Mouse (Mus musculus) forebrain, embryonic 15.5 days (tissue): ENCODE data around the gene Insr. TPM values are rescaled to one million over a fixed set of nuclear protein-coding genes. Genes with fewer than 3 reads are reported as not detected.

Experiments used
- ATAC-seq: fragments of 200-750 bp; cut with Nextera tagmentation; replicated peaks from 2 replicates; pipeline ENCODE4 v1.8.0; 2017; ENCODE audit warnings: mild to moderate bottlenecking, moderate TSS enrichment, moderate library complexity
- H3K27ac ChIP-seq: fragments of 300-500 bp; sonication (generic); replicated peaks from 2 replicates; pipeline ENCODE4 v1.5.1; 2015; ENCODE audit warnings: mild to moderate bottlenecking, inconsistent platforms
- H3K27me3 ChIP-seq: fragments of 300-500 bp; sonication (generic); 2 replicates; pipeline ENCODE4 v1.6.1; 2015; ENCODE audit warnings: inconsistent platforms
- H3K36me3 ChIP-seq: fragments of 300-500 bp; sonication (generic); 2 replicates; pipeline ENCODE4 v1.6.1; 2015; ENCODE audit warnings: mild to moderate bottlenecking, inconsistent platforms
- H3K4me1 ChIP-seq: fragments of 300-500 bp; sonication (generic); 2 replicates; pipeline ENCODE4 v1.6.1; 2015; ENCODE audit warnings: inconsistent platforms
- H3K4me2 ChIP-seq: fragments of 300-500 bp; sonication (generic); replicated peaks from 2 replicates; pipeline ENCODE4 v1.6.1; 2015; ENCODE audit warnings: mild to moderate bottlenecking, inconsistent platforms
- H3K4me3 ChIP-seq: fragments of 300-500 bp; sonication (generic); 2 replicates; pipeline ENCODE4 v1.5.1; 2015; ENCODE audit warnings: mild to moderate bottlenecking, inconsistent platforms
- H3K9ac ChIP-seq: fragments of 300-500 bp; sonication (generic); replicated peaks from 2 replicates; pipeline ENCODE4 v1.6.1; 2015; ENCODE audit warnings: mild to moderate bottlenecking, inconsistent platforms
- H3K9me3 ChIP-seq: fragments of 300-500 bp; sonication (generic); 2 replicates; pipeline ENCODE4 v1.6.1; 2016; ENCODE audit warnings: inconsistent platforms
- WGBS: fragments of 180-500 bp; shearing (Covaris S2); methylation state at CpG from one replicate; pipeline ENCODE4 v1.1.7; 2015; ENCODE audit warnings: mixed read lengths; 5-methylcytosine and 5-hydroxymethylcytosine counted together
- polyA plus RNA-seq: library from polyadenylated mRNA; unstranded; fragments of >200 nt; fragmentation: Nextera tagmentation; extraction: Ambion mirVana; gene quantifications from 2 replicates; pipeline ENCODE4 v1.2.1, GENCODE M21; 2015

Insr gene
- polyA plus RNA-seq, 1 experiment from 2014 or later = 63.2 TPM

DNA sequence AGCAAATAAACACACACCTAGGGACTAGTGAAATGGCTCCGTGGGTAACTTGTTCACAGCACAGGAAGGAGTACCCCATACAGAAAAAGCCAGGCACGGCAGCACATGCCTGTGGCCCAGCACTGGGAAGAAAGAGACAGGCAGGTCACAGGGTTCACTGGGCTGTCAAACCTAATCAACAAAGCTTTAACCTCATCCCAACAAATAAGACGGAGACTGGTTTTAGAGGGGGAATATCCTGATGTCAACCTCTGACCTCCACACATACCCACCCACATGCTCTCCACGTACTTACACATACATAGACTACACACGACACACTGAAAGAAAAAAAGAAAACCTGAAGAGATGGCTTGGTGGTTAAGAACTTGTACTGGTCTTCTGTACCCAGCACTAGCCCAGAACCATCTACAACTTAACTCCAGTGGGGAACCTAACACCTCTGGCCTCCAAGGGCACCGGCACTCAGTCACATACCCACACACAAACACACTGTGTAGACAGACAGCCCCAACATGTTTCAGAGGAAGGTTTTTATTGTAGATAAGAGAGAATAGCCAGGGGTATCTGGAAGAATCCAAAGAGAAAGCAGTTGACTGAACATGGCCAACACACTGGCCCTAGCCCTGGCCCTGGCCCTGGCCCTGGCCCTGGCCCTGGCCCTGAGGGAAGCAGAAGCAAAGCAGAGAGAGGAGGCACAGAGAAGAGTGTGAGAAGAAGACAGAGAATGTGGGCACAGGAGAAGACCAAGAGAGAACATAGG is 12.6 kb downstream of the Insr start:
- Histone ChIP-seq H3K4me1 (no peaks in the 10 kb centered on the region), H3K27me3 (no peaks in the 10 kb centered on the region), H3K9me3 (no peaks in the 10 kb centered on the region), H3K9ac (no peak overlapping the region), H3K27ac (no peak overlapping the region), H3K4me2 (no peak overlapping the region), H3K4me3 (no peak overlapping the region), H3K36me3 (peaks cover 6% of the 10 kb centered on the region; the same call in 1 of the 2 replicates)
- no peak; the same call in 1 of the 2 replicates for ATAC-seq
- WGBS = 87% methylated on average over 6 of the region's 6 CpGs

DNA sequence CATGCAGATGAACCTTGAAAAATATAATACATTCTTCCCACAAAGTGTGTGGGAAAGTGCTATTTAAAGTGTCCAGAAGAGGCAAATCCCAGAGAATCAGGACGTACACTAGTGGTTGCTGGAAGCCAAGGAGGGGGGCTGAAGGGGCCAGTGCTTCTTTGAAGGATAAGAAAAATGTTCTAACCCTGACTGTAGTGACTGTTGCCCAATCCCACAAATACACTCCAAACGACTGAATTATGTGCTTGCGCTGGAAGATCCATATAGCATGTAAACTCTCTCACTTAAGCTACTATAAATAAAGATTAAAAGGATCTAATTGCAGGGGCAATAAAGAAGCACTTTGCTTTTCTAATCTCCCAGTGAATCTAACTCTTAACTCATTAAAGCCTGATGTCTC is 14.2 kb downstream of the Insr start:
- Histone ChIP-seq H3K9ac (no peak overlapping the region), H3K36me3 (peaks cover 6% of the 10 kb centered on the region; the same call in 1 of the 2 replicates), H3K4me2 (no peak overlapping the region), H3K27ac (no peak overlapping the region), H3K4me3 (no peak overlapping the region), H3K9me3 (no peaks in the 10 kb centered on the region), H3K27me3 (no peaks in the 10 kb centered on the region), H3K4me1 (peaks cover 12% of the 10 kb centered on the region)
- no peak for ATAC-seq
- 65% methylated on average over 3 of the region's 3 CpGs for WGBS

DNA sequence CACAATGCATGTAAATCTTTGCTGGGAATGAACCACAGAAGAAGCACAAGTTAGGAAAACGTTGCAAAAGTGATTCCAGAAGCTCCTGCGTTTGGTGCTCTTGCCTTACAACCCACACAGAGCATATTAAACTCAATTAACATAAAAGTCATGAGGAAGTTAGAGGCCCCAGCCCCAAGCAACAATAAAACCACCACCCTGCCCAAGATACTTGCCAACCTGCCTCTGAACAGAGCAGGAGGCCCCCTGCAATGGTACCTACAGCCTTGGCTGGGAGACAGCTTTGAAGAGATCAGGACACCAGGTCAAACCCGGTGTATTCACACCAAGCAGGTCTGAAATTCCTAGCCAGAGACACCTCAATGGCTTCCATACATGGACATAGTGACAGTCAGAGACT is 16.6 kb downstream of the Insr start:
- Histone ChIP-seq H3K4me1 (peaks cover 15% of the 10 kb centered on the region), H3K9me3 (no peaks in the 10 kb centered on the region), H3K27ac (no peak overlapping the region), H3K4me2 (no peak overlapping the region), H3K4me3 (no peak overlapping the region), H3K36me3 (peaks cover 19% of the 10 kb centered on the region), H3K9ac (no peak overlapping the region), H3K27me3 (no peaks in the 10 kb centered on the region)
- no peak for ATAC-seq
- WGBS = 94% methylated on average over 3 of the region's 3 CpGs

DNA sequence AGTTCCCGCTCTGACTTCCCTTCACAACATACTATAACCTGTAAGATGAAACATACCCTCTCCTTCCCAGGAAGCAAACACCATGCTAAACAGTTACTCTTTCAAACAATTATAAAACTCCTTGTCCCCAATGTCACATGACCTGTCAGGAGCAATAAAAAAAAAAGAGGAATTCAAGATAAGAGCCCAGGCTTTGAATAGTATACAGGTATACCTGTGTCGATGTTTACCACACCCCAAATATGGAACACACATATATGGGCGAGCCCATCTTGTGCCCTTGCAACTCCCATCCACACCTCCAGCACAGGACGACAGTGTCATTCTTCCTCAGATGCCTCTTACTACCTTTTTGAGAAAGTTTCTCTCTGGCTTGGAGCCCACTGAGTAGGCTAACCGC is 18.3 kb downstream of the Insr start:
- 96% methylated on average over 5 of the region's 5 CpGs for WGBS
- no peak for ATAC-seq
- peaks cover 15% of the 10 kb centered on the region for H3K4me1 ChIP-seq
- no peak overlapping the region for H3K27ac ChIP-seq
- no peaks in the 10 kb centered on the region for H3K9me3 ChIP-seq
- no peak overlapping the region for H3K4me2 ChIP-seq
- H3K27me3 ChIP-seq = no peaks in the 10 kb centered on the region
- H3K9ac ChIP-seq = no peak overlapping the region
- H3K36me3 ChIP-seq = peaks cover 28% of the 10 kb centered on the region
- H3K4me3 ChIP-seq = no peak overlapping the region

DNA sequence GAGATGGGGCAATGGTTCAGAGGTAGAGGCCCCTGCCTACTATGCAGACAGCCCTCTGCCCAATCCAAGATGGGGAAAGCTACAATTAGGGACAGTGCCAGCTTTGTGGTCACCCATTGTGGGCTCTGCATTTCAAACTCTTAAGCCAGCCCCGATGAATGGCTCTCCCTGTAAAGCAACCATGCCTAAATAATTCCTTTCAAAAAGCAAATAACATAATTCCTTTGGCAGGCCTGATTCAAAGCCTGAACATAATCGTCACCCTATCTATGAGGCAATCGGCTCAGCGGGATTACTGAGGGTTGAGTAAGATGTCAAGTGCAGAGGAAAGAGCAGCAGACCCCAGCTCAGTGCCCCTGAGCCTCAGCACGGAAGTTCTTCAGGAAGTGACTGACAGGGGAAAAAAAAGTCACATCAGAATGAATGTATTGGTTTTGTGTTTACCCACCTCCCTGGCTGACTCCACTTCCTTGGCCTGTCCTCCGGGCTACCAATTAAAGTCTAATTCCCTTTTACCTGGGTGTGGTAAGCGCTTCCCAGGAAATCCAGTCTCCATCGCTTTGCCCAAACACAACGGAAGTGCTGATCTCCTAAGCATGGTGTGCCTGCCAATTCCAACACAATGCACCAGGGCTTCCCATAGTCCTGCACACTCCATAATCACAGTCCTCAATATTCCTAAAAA is 19.1 kb downstream of the Insr start:
- ATAC-seq = peak; percentile 85
- H3K27me3 ChIP-seq = no peaks in the 10 kb centered on the region
- peaks cover 15% of the 10 kb centered on the region for H3K4me1 ChIP-seq
- no peak overlapping the region for H3K9ac ChIP-seq
- no peaks in the 10 kb centered on the region for H3K9me3 ChIP-seq
- no peak overlapping the region for H3K4me2 ChIP-seq
- WGBS = 22% methylated on average over 9 of the region's 9 CpGs
- peaks cover 29% of the 10 kb centered on the region for H3K36me3 ChIP-seq
- H3K27ac ChIP-seq = no peak overlapping the region; the same call in 1 of the 2 replicates
- H3K4me3 ChIP-seq = no peak overlapping the region

DNA sequence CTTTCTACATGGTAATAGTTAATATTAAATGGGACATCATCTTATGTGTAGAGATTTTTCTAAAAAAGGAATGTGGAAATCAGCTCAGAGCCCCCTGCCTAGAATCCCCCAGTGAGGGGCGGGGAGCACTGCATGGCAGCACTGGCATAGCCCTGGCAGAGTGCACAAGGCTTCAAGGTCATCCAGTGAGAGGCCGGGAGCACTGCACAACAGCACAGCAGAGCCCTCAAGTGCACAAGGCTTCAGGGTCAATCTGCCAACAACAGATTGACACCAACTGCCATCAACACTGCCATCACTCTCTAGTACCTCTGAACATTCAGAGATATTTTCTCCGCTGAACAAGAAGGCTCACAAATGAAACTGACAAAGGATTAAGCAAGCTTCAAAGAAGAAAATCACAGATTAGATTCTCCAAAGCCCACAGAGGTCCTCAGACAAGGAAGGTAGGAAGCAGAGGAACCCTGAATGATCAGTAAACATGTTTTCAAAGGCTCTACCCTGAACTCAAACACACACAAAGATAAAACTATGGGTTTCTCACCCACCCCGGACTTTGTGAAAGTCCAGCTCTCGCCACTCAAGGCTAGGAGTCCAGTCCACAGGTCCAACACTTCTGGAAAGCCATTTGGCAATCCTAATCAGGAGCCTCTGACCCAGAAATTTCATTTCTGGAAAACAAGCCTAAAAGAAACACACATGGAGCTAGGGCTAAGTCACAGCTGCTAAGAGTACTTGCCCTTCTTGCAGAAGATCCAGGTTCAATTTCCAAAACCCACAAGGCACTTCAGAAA is 23.1 kb downstream of the Insr start:
- Histone ChIP-seq H3K9me3 (no peaks in the 10 kb centered on the region), H3K9ac (no peak overlapping the region), H3K27me3 (no peaks in the 10 kb centered on the region), H3K4me2 (no peak overlapping the region), H3K36me3 (peaks cover 34% of the 10 kb centered on the region), H3K4me1 (peaks cover 14% of the 10 kb centered on the region), H3K4me3 (no peak overlapping the region), H3K27ac (no peak overlapping the region)
- no peak for ATAC-seq
- 90% methylated on average over 5 of the region's 5 CpGs for WGBS

DNA sequence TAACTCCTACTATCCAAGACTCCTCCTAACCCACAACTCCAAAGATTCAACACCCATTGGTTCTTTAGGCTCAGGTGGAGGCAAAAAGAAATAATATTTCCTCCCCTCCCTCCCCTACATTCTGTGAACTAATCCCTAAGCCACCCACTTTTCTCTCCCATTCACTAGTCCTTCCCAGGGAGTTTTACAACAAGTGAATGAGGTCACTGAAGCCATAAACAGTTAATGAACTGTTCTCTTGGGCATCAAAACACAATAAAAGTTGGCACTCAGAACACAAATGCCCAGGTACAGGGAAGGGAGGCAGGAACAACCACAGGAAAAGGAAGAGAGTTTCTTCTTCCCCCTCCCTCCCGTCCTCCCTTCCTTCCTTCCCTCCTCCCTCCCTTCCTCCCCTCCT is 24.1 kb downstream of the Insr start:
- Histone ChIP-seq H3K27ac (no peak overlapping the region), H3K36me3 (peaks cover 40% of the 10 kb centered on the region), H3K4me1 (peaks cover 4% of the 10 kb centered on the region; the same call in 1 of the 2 replicates), H3K27me3 (no peaks in the 10 kb centered on the region), H3K9ac (no peak overlapping the region), H3K4me2 (no peak overlapping the region), H3K9me3 (no peaks in the 10 kb centered on the region), H3K4me3 (no peak overlapping the region)
- no peak for ATAC-seq
- 72% methylated on average over 1 of the region's 1 CpGs for WGBS

DNA sequence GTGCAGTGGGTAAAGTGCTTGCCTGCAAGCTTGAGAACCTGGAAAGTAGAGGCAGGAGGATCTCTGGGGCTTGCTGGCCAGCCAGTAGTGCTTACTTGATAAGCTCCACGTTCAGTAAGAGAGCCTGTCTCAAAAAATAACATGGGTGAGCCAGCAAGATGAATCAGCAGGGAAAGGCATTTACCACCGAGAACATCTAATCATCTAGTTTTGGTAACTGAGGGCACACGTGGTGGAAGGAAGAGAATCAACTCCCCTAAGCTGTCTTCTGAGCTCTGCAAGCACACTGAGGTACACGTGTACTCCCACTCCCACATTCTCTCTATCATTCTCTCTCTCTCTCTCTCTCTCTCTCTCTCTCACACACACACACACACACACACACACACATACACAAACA is 26.2 kb downstream of the Insr start:
- 86% methylated on average over 4 of the region's 4 CpGs for WGBS
- H3K36me3 ChIP-seq = peaks cover 31% of the 10 kb centered on the region
- H3K9ac ChIP-seq = no peak overlapping the region
- no peak overlapping the region for H3K27ac ChIP-seq
- H3K27me3 ChIP-seq = no peaks in the 10 kb centered on the region
- H3K9me3 ChIP-seq = no peaks in the 10 kb centered on the region
- ATAC-seq = no peak
- no peaks in the 10 kb centered on the region for H3K4me1 ChIP-seq
- no peak overlapping the region for H3K4me2 ChIP-seq
- H3K4me3 ChIP-seq = no peak overlapping the region

DNA sequence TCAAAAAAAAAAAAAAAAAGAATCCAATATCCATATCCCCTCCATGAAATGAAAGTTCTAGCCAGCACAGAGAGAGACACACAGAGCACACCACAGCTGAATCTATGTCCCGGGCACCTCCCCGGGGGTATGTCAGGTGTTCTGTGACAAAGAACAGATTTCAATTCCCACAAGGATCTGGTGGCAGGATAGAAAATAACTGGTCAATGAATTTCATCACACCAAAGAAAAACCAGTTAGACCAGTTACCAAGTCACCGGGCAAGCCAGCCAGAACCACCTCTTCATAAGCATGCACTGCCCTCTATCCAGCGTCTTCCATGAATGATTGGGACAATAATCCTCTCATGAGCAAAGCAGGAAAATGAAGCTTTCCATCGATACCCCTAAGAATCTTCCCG is 26.8 kb downstream of the Insr start:
- Histone ChIP-seq H3K27ac (no peak overlapping the region), H3K4me2 (no peak overlapping the region), H3K9ac (no peak overlapping the region), H3K4me1 (no peaks in the 10 kb centered on the region), H3K27me3 (no peaks in the 10 kb centered on the region), H3K36me3 (peaks cover 25% of the 10 kb centered on the region), H3K9me3 (no peaks in the 10 kb centered on the region), H3K4me3 (no peak overlapping the region)
- ATAC-seq = no peak
- 96% methylated on average over 6 of the region's 6 CpGs for WGBS

DNA sequence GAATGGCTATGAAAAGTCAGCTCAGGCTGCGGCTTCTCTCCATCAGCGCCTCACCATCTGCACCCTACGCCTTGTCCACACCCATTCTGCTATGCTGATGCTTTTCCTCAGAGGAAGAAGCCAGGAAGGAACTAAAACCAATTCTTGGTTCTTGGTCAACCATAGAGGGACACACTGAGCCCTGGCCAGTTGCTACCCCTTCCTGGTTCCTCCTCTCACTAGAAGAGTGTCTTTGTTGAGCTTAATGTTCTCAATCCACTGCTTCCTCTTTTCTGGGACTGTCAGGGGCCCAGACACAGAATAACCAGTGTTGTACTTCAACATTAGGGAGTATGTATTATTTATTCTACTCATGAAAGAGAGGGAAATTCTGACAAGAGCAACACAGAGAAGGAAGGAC is 28.3 kb downstream of the Insr start:
- 98% methylated on average over 3 of the region's 3 CpGs for WGBS
- Histone ChIP-seq H3K27ac (no peak overlapping the region), H3K9me3 (no peaks in the 10 kb centered on the region), H3K4me1 (no peaks in the 10 kb centered on the region), H3K9ac (no peak overlapping the region), H3K4me3 (no peak overlapping the region), H3K36me3 (peaks cover 18% of the 10 kb centered on the region), H3K4me2 (no peak overlapping the region), H3K27me3 (no peaks in the 10 kb centered on the region)
- ATAC-seq = no peak

DNA sequence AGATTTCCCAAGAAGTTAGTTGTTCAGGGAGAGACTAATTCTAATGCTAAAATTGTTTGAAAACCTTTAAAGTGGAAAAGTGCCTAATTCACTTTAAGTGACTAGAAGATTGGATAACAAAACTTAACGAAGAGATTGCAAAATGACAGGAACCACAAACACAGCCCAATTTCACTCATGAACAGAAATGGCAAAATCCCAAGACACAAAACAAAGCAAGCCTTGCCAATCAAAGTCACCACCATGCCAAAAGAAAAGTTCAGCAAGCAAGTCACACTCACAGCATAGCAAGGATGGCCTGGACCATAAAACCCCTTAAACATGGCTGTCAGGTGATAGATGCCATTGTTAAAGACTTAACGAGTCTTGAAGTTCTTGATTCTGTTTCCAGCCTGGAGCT is 29.5 kb downstream of the Insr start:
- ATAC-seq = no peak
- 33% methylated on average over 2 of the region's 2 CpGs for WGBS
- H3K9me3 ChIP-seq = no peaks in the 10 kb centered on the region

DNA sequence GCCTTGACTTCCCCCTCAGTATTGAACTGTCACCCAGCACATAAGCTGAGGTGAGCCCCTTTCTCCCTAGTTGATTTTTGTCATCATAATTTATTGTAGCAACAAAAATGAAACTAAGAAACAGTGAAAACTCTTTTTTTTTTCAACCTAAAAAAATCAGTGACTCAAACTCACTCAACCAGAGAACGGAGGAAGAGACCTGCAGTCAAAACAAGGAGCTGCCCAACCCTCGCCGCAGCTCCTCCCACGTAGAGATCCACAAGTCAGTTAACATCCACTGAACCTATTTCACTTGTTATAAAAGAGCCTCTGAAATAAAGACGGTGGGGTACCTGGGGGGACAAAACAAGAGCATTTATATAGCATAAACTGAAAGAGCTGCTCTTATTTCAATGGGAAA is 30.7 kb downstream of the Insr start:
- H3K27me3 ChIP-seq = no peaks in the 10 kb centered on the region
- WGBS = 88% methylated on average over 5 of the region's 5 CpGs

More for the DNA sequence above, 29.5 kb downstream of the Insr start:
- Histone ChIP-seq H3K4me3 (no peak overlapping the region), H3K4me1 (no peaks in the 10 kb centered on the region), H3K9ac (no peak overlapping the region), H3K27me3 (no peaks in the 10 kb centered on the region), H3K4me2 (no peak overlapping the region), H3K36me3 (peaks cover 17% of the 10 kb centered on the region), H3K27ac (no peak overlapping the region)

More for the DNA sequence above, 30.7 kb downstream of the Insr start:
- Histone ChIP-seq H3K36me3 (peaks cover 11% of the 10 kb centered on the region), H3K4me3 (no peak overlapping the region), H3K9ac (no peak overlapping the region), H3K4me2 (no peak overlapping the region), H3K9me3 (no peaks in the 10 kb centered on the region), H3K27ac (no peak overlapping the region), H3K4me1 (no peaks in the 10 kb centered on the region)
- no peak for ATAC-seq
